Mouse (Mus musculus): Measurements from ENCODE around the gene Tbcel.

DNA sequence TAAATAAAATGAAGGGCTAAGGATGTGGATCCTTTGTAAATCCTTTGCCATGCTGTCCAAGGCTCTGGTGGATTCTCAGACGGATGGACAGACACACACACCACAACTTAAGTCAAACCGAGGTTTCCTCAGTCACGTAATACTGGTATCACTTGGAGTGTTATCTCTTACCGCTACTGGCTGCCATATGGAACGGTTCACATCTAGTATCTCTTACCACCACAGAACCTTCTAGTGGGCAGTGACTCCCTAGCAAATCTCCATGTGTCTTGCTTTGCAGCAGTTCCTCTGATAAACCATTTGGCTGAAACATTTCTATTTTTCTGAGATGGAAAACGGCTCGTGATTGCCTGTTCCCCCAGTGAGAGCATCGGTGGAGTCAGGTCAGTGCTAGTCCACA, 33.4 kb downstream of the Tbcel start:
- no peak for TF ChIP-seq GATA1 (IDR thresholded peaks at IDR 0.05; ENCODE audit: borderline replicate concordance, low read length)
- no peak for TF ChIP-seq FLI1 (IDR thresholded peaks at IDR 0.05; ENCODE audit: low read length)

Data from megakaryocyte, embryonic 14.5 days (primary cell).